Mouse (Mus musculus) ES-E14 (cell line): Measurements from ENCODE around the gene Adora2a.
"Not testable (repeated sequence)": the region's sequence is repeated elsewhere in the genome, so short reads cannot be mapped to it uniquely, and the experiment has no call there.

Source experiments
- CHD2 ChIP-seq: IDR thresholded peaks from 2 replicates; pipeline ENCODE4 v1.6.1; 2014; ENCODE audit warnings: mild to moderate bottlenecking, low read depth, low read length, inconsistent platforms
- ZNF384 ChIP-seq: IDR thresholded peaks from 2 replicates; pipeline ENCODE4 v1.6.1; 2012; ENCODE audit warnings: low read depth, low read length, inconsistent platforms

DNA sequence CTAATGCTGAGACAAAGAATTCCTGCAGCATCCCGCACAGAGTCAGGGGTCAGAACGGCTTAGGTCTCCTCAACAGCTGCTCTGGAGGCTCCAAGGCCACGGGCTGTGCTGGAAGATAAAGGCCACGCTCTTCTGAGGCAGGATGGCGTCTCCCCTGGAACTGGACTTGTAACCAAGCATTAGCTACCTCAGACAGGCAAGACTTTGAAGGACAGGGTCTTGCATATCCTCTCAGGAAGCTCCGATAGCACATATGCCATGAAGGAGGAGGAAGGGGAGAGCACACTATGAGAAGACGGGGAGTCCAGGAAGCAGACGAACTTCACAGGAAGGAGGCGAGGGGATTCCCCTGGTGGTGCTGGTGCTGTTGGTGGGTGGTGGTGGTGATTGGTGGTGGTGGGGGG is 37.2 kb downstream of the Adora2a start:
- not testable (repeated sequence) for TF ChIP-seq ZNF384, CHD2
